Mouse (Mus musculus) CH12F3 (cell line): ENCODE measurements around the gene Cxcl5.
"Not testable (repeated sequence)": the region's sequence is repeated elsewhere in the genome, so short reads cannot be mapped to it uniquely, and the experiment has no call there.

ENCODE experiments used
- in situ Hi-C: fragments of 300-500 bp; cut with MboI; formaldehyde crosslinking; loops from 2 replicates; pipeline ENCODE4 v1.14.3; 2020; ENCODE audit warnings: low sequenced_read_pairs

Cxcl5 gene

DNA sequence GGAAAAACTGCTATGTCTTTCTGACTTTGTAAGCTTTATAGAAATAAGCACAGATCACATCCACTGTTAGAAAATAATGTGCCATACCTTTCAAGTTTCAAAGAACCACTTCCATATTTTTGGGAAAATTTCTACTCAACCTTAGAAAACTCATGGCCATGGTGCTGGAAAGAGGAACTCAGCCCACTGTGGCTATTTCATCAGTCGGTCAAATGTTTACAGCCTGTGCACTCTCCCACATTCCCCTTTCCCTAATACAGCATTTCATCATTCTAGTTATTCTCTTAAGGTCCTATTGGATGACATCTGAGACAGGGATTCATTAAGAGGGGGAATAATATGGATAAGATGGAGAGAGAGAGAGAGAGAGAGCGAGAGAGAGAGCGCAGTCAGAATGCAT, 24.5 kb downstream of the Cxcl5 start:
- in situ Hi-C loops: loop anchor here (10.0 kb wide), 1 partner anchor 129 kb away; no protein-coding TSS in a partner anchor

DNA sequence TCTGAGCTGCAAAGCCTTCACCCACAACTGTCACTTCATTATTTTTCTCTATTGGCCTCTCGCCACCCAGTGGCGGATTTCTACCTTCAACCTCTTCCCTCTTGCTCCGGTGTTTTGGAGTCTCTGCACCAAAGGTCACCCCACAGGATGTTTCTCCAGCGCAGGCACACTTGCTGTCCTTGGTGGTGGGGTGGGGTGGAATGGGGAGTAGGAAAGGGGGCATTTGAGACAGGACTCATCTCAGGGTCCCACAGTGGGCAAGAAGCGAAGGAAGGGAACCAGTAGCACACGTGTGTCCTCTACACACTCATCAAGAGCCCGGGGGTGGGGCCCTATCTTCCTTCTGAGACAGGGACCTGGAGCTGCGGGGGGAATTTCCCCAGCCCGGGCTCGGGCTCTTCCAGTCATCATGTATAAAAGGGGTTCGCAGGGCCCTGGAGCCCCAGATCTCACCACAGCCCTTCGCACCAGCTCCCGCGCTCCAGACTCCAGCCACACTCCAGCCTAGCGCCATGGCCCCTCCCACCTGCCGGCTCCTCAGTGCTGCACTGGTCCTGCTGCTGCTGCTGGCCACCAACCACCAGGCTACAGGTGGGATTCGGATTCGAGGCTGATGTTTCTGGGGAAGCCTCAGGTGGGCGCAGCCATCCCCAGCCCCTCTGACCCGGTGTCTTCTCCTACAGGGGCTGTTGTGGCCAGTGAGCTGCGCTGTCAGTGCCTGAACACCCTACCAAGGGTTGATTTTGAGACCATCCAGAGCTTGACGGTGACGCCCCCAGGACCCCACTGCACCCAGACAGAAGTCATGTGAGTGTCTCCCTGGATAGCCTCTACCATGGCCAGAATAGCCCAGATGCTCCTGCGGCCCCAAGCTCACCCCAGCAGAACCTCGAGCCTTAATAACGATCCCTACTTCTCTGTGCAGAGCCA, 26.8 kb downstream of the Cxcl5 start, which contains the start of gene Cxcl3:
Gene Cxcl3, plus strand, starts transcription at position 445 of the 930 bp plus-strand sequence.
- in situ Hi-C loops: loop anchor here (10.0 kb wide), 1 partner anchor 131 kb away; no protein-coding TSS in a partner anchor

DNA sequence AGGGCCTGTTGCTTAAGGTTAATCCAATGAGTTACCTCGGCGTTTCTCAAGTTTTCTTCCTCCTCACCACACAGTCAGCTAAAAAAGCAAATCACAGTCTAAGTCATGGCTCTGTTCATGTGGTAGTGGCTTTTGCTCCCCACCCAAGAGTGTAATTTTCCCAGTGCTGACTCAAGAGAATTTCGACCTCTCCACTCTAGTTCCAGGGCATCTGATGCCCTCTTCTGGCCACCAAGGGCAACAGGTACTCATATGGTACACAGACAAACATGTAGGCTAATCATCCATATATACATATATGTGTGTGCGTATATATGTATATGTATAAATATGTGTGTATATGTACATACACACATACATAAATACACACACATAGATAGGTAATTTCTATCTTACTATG, 29.0 kb downstream of the Cxcl5 start:
- in situ Hi-C loops: loop anchor here (10.0 kb wide), 1 partner anchor 133 kb away; no protein-coding TSS in a partner anchor

DNA sequence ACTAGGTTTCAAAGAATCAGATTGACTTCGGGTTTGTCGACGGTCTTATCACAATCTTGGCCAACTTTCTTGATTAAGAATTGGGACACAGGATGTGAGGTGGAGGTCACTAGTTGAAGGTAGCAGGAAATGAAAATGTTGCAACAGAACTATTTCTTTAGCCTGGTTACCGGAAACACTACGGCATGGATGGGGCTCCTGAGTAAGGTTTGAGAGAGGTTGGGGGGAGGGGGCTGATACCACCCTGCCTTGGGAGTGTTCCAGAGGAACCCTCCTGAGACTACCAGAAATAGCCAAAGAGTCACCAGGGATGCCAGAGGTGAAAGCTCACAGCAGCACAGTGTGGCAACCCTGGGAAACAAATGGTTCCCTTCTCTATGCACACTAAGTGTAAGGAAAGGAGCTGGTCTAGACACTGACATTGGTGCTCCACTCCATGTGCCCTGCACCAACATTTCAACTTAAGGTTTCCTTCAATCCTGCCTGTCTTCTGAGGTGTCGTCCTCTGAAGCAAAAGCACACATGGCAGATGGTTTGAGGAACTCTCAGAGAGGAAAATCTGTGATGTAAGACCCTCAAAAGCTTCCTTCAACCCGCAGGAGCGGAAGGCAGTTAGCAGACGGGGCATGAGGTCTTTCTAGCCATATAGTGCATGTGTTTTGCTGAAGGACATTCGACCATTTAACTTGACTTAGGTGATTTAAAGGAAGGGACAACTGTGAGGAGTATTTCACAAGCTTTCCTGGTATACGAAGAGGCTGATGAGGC, 30.3 kb downstream of the Cxcl5 start:
- in situ Hi-C loops: loop anchor here (10.0 kb wide), 1 partner anchor 135 kb away; no protein-coding TSS in a partner anchor

DNA sequence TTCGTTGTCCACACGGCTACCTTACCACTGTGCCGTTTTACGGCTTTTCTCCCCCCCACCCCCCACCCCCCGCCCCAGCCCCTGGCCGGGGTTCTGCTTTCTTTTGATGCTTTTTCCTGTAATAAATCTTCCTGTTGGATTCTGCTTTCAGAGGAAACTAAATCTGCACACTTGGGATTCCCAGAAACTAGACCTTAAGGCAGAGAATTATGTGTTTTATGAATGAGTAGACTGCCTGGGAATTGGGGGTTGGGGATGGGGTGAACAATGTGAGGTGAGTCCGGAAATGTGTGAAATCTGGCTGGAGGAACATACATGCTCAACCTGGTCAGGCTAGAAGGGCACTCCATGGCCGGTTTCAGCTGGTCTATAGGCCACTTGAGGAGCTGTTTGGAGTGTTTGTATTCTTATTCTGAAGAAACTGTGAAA, 30.9 kb downstream of the Cxcl5 start:
- in situ Hi-C loops: no loop called here

DNA sequence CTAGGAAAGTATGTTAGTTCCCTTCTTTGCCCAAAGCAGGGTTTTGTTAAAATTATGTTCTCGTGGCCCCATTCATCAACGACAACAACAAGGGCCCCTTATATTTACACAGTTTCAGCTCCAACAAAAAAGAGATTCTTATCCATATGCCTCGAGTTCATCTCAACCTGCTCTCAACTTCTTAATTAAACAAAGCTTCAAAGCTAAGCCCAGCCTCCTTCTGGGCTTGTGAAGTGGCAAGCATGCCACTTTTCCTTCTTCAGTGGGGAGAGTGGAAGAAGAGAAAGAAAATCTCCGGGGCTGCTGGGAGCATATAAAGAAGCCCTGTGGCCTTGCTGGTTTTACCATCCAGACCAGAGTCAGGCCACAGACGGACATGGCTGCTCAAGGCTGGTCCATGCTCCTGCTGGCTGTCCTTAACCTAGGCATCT, 35.0 kb downstream of the Cxcl5 start, which contains the start of gene Cxcl15:
Gene Cxcl15, plus strand, starts transcription at position 340 of the 431 bp plus-strand sequence.
- in situ Hi-C loops: no loop called here

DNA sequence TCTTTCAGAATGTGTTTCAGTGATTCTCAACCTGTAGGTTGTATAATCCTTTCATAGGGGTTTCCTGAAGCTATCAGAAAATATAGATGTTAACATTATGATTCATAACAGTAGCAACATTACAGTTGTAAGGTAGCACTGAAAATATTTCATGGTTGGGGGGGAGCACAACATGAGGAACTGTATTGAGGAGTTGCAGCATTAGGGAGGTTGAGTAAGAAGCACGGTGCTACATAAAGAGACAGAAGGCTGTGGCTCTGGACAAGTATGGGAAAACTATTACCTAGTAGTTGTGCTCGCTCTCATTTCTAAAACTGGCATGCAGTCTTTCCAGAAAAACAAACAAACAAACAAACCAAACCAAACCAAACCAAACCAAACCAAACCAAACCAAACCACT, 36.2 kb downstream of the Cxcl5 start:
- in situ Hi-C loops: not testable (repeated sequence)

DNA sequence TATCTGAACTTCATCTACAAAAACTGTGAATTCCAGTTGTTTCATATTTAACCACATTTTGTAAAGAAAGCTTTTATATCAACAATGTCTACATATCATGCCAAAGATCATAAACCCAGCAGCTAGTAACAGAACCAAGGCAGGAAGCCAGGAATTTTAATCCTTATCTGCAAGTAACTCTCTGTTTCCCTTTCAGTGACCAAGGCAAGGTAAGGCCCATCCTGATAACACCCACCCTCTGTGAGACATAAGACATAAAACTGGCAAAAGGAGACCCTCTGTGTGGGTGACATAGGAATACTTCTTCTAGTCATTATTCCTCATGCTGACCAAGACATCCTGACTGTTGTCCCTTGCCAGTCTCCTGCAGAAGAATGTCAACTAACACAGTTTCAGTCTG, 45.4 kb downstream of the Cxcl5 start:
- in situ Hi-C loops: no loop called here

DNA sequence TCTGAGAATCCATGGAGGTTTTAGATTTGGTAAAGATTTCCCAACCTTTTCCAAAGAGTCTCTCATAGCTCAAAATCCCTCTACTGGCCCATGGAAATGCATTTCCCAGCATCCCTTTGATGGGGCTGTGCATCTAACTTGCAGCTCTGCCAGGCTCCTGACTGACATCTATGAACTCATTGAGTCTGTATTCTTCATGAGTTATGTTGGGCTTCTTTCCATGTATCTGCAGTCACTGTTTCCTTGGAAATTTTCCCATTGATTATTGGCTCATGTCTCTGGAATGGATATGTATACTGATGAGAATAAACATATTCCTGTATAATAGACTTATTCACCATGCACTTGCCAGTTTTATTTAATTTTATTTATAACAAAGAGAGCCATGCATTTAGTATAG, 46.9 kb downstream of the Cxcl5 start:
- in situ Hi-C loops: no loop called here

DNA sequence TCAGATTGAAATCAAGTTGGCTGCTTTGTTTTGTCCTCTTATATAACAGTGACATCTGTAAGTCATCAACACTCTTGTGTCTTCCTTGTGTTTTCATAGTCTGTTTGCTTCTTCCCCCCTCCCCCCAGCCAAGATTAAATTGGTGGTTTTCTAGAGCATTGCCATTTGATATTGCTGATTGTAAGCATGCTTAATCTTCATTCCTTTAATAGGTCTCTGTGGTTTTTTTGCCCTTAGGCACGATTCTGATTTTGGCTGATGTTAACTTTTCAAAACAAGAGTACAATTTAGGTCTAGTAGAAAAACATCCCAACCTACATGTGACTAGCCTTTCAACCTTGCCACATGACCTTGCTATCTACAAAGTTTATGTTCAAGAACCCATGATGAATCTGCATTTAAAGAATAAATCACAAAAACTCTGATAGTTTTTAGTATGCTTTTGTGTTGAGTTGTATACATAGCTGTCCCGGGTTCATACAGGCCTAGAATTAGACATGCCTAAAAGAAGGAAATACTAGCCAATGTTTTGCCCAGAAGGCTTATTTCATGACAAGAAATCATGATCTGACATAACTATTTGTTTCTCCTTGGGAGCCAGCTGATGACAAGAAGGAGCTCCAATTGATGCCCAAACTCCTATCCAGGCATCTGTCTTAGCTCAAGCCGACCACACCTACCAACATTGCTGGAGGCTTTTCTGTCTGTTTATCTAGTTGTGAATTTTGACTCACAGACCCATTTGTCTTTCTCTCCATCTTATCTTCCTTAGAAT, 48.2 kb downstream of the Cxcl5 start:
- in situ Hi-C loops: no loop called here
